Mouse (Mus musculus): ENCODE measurements around the gene Cops8.
A peak's percentile ranks its signal among the peaks of the same experiment; 100 is the strongest.

Cops8 gene

GRCm38 (mm10) chr1:90602759-90603560 lies at the start of gene Cops8:
Gene Cops8, plus strand, starts transcription at chr1:90602981.
- peak; percentile 97 for DNase-seq (ENCODE audit: low spot score)

GRCm38 (mm10) chr1:90557140-90557539 lies 45.6 kb upstream of the Cops8 start:
- no peak for DNase-seq (ENCODE audit: low spot score)

- DNase-seq (ENCODE audit: low spot score), result no peak
Measured at GRCm38 (mm10) chr1:90560942-90561726, 41.6 kb upstream of the Cops8 start.

- DNase-seq (ENCODE audit: low spot score), result no peak
Measured at GRCm38 (mm10) chr1:90563945-90564344, 38.8 kb upstream of the Cops8 start.

- DNase-seq (ENCODE audit: low spot score), result no peak
Measured at GRCm38 (mm10) chr1:90566664-90567440, 35.9 kb upstream of the Cops8 start.

GRCm38 (mm10) chr1:90573831-90574230 lies 28.9 kb upstream of the Cops8 start:
- DNase-seq (ENCODE audit: low spot score), result no peak

GRCm38 (mm10) chr1:90574845-90575244 lies 27.9 kb upstream of the Cops8 start:
- DNase-seq (ENCODE audit: low spot score), result no peak

- DNase-seq (ENCODE audit: low spot score), result no peak
Measured at GRCm38 (mm10) chr1:90577417-90577816, 25.4 kb upstream of the Cops8 start.

- no peak for DNase-seq (ENCODE audit: low spot score)
Measured at GRCm38 (mm10) chr1:90582635-90583034, 20.1 kb upstream of the Cops8 start.

GRCm38 (mm10) chr1:90588021-90588734 lies 14.6 kb upstream of the Cops8 start:
- peak; percentile 76 for DNase-seq (ENCODE audit: low spot score)

GRCm38 (mm10) chr1:90590797-90591196 lies 12.0 kb upstream of the Cops8 start:
- peak; percentile 33 for DNase-seq (ENCODE audit: low spot score)

- DNase-seq (ENCODE audit: low spot score), result peak; percentile 79
Measured at GRCm38 (mm10) chr1:90592784-90593183, 10.0 kb upstream of the Cops8 start.

- DNase-seq (ENCODE audit: low spot score), result no peak
Measured at GRCm38 (mm10) chr1:90599226-90599625, 3.6 kb upstream of the Cops8 start.

- DNase-seq (ENCODE audit: low spot score), result no peak
Measured at GRCm38 (mm10) chr1:90601096-90601495, 1.7 kb upstream of the Cops8 start.

GRCm38 (mm10) chr1:90603561-90603887 lies 743 bp downstream of the Cops8 start:
- no peak for DNase-seq (ENCODE audit: low spot score)

GRCm38 (mm10) chr1:90609363-90609762 lies 6.6 kb downstream of the Cops8 start:
- no peak for DNase-seq (ENCODE audit: low spot score)

GRCm38 (mm10) chr1:90617258-90617657 lies 14.5 kb downstream of the Cops8 start:
- peak; percentile 15 for DNase-seq (ENCODE audit: low spot score)

GRCm38 (mm10) chr1:90633415-90634030 lies 30.7 kb downstream of the Cops8 start:
- no peak for DNase-seq (ENCODE audit: low spot score)

- DNase-seq (ENCODE audit: low spot score), result no peak
Measured at GRCm38 (mm10) chr1:90634205-90634745, 31.5 kb downstream of the Cops8 start.

- no peak for DNase-seq (ENCODE audit: low spot score)
Measured at GRCm38 (mm10) chr1:90638335-90638734, 35.6 kb downstream of the Cops8 start.

- DNase-seq (ENCODE audit: low spot score), result peak; percentile 66
Measured at GRCm38 (mm10) chr1:90650781-90651437, 48.1 kb downstream of the Cops8 start.

Data from ovary, postnatal 36 days (tissue).